Mouse (Mus musculus) hematopoietic stem cell, adult 5-6 weeks (primary cell): ENCODE measurements around the gene Fance. TPM values are rescaled to one million over a fixed set of nuclear protein-coding genes. Genes with fewer than 3 reads are reported as not detected.
"Not testable (repeated sequence)": the region's sequence is repeated elsewhere in the genome, so short reads cannot be mapped to it uniquely, and the experiment has no call there.

Experiments used
- ATAC-seq, 2 experiments: fragments of 125-278 bp in 1 of 2; replicated peaks in 1 of 2; 2 replicates each; pipeline ENCODE4 v1.8.0; 2016 to 2017; ENCODE audit warnings: inconsistent platforms in 2 of 2, mild to moderate bottlenecking in 2 of 2, moderate number of reproducible peaks in 2 of 2, low read depth in 1 of 2, moderate TSS enrichment in 1 of 2; ENCODE audit not compliant: low FRiP score in 2 of 2, poor library complexity in 2 of 2, severe bottlenecking in 2 of 2, insufficient read depth in 1 of 2, low TSS enrichment in 1 of 2
- total RNA-seq: library from RNA; stranded (forward); fragments of 172-1452, 232-1000 nt; gene quantifications from 2 replicates; pipeline ENCODE4 v1.2.3, GENCODE M21; 2017

Gene Fance
- total RNA-seq, 1 experiment from 2014 or later = 7.5 TPM

DNA sequence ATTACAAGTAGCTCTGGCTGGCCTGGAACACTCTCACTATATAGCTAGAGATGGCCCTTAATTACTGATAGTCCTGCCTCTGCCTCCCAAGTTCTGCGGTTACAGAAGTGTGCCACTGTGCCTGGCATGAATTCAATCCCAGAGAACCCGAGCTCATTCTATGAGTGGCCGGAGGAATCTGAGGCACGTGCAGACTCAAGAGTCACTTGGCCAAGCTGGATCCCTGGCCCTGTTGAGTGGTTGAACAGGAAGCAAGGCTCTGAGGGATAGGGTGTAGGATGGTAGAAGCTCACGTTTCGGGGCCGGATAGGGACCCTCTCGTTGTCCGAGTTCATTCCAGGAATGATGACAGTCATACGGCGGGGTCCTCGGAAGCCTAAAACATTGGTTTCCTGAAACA is 42.6 kb downstream of the Fance start:
- no peak for ATAC-seq

DNA sequence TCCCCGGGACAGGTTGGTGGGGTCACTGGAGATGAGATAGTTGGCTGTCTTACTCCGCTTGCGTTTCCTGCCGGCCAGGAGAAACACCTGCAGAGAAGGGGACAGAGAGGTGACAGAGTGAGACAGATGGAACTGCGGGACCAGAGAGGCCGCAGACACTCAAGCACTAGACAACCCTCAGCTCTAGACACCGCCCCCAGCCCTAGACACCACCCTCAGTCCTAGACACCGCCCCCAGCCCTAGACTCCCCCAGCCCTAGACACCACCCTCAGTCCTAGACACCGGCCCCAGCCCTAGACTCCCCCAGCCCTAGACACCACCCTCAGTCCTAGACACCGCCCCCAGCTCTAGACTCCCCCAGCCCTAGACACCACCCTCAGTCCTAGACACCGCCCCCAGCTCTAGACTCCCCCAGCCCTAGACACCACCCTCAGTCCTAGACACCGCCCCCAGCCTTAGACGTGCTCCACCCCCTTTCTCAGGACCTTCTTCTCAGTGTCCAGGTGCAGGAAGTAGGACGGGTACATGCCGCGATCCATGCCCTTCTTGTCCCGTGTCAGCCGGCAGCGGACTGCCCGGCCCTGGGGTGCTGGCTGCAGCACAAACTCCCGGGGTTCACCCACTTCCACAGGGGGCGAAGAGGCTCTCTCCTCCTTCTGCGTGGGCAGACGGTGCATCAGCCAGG is 45.4 kb downstream of the Fance start:
- not testable (repeated sequence) for ATAC-seq

DNA sequence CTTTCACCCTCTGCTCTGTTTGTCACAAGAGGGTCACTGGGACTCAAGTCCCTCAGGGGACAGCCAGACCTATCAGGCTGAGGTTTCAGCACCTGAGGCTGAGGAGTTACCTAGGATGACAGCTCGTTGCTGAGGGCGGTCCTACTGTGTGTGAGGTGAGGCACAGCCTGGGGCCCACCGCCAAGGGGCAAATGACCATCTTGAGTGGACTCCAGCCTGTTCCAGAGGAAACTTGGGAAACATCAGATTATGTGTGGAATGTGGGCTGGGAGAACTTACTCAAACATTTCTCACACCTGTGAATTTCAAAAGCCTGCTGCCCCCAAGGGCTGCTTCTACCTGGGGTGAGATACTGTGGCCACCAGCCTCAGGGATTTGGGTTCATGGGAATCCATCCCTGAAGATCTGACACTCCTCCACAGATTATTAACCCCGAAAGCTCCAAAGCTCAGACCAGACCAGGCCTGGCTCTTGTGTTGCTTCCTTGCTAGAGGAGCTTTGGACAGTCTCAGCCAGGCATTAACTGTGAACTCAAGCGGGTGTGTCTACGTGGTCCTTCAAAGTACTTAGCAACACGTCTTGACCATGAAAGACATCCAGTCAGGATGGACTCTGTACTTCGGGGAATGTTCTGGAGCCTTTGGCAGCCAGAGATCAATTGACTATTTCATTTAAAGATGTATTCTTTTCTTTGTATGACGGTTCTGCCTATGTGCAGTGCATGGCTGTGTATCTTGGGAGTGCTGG is 47.4 kb downstream of the Fance start:
- ATAC-seq = no peak

DNA sequence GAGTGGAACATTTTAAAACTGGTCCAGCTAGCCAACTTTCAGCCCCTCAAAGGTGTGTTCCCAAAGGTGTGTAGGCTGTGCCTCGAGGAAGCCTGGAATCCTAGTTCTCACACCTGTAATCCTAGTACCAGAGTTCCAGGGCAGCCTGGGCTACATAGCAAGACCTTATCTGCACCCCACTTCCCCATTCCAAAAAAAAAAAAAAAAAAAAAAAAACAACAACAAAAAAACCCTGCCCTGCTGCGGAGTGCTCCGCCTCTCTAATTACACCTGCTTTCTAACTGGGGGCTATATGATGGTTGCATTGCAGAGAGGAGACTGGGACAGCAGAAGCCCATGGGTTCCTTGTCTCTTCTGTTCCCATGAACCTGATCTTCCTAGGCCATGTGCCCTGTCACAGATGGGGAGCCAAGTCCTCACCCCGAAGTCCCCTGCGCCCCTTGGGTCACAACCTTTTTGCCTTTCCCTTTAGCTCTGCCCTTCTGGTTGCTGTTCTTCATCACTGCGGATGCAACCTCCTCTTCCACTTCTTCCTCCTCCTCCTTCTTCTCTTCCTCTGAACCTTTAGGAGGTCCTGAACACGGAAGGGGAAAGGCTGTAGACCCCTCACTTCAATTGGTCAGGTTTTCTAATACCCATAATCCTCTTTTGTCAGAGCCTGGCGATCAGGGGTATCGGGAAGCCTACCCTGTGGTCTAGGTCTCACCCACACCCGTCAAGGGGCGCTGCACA is 48.8 kb downstream of the Fance start:
- no peak for ATAC-seq

DNA sequence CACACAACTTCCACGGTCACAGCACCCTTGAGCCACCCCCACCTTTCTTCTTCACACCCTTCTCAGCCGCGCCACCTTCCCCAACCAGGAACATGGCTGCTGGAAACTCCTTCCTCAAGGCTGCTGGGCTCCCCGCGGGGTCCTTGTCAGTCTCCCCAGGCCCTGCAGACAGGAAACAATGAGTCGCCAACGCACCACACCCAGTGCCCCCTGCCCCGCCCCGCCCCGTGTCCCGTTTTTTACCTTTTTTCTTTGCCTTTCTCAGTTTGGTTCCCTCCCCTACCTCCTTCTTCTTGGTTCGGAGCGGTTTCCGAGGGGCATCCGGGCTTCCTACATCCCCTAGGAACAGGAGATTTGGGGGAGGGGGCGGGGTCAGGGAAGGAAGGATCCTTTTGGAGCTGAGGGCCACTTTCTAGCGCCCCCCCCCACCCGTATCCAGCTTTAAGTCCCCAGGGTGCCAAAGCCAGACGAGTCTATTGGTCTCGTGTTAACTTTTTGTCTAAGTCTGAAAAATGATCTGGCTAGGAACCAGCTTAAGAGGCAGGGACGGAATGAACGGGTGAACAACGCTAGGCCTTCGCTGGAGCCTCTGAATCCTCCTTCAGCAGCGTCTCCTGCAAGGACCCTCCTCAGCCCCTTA is 49.5 kb downstream of the Fance start:
- peak; percentile 24 to 25; a peak in 1 of 4 replicates for ATAC-seq

DNA sequence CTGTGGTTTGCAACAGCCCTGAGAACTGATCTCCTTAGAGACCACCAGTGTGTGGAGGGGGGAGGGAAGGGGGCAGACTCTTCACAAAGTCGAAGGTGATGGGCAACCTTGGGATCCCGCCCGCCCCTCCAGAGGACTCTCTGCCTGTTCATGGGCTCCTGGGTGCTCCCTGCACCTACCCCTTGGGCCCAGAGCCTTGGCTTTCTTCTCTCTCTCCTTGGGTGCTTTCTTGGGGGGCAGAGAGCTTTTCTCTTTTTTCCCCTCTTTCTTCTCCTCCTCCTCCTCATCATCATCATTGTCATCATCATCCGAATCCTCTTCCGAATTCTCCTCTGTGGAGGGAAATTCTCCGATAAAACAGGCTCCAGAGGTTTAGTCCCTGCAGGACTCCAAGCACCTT is 50.2 kb downstream of the Fance start:
- no peak for ATAC-seq

DNA sequence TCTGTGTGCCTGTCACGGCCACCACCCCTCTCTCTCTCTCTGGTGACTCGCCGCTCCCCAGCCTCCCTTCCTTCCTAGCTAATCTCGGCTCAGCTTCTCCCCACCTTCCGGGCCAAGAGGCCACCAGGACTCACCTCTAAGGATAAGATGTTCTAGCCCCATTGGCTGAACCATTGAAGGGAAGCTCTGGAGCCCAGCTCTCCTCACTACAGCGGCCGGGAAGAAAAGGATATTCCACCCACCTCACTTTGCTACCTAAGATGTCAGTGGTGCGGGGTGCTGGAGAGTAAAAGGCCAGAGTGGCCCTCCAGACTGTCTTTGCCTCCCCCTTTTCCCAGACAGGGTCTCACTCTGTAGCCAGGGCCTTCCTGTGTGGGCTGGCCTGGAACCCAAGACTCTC is 51.8 kb downstream of the Fance start, which contains the start of gene Tulp1:
Gene Tulp1 (minus strand): TSS at position 101 of the 400 bp plus-strand sequence.
- no peak for ATAC-seq

DNA sequence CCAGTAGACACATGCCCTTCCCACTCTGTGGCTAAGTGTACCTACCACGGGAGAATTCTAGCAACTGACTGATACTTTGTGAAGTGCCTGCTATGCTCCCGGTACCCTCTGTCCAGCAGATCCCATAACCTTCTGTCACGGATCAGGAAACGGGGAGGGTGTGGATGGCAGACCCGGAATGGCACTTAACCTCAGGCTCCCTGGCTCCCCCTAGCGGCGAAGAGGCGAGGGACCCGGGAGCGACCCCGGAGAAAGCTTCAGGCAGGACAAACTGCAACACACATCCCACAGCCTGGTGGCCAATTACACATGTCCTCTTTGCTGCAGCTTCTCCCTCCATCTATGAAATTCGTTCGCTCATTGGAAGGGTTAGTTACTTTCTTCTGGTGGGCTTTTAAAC is 55.1 kb downstream of the Fance start:
- ATAC-seq = peak; percentile 71 to 76

DNA sequence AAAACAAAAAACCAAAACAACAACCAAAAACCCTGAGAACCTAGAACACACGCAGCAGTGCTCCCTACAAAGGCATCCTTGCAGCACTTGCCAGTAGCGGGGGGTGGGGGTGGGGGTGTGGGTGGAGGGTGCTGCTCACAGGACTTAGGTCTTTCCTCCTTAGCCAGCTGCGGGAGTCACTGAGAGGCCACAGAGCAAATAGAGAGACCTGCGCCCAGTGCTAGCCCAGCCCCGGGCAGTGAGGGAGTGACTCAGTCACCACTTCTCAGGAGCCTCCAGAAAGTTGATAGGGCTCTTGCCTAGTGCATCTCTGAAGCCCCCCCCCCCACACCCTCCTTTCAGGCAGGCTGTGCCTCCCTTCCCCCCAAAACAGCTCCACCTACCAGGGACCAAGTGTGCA is 55.7 kb downstream of the Fance start:
- no peak for ATAC-seq

DNA sequence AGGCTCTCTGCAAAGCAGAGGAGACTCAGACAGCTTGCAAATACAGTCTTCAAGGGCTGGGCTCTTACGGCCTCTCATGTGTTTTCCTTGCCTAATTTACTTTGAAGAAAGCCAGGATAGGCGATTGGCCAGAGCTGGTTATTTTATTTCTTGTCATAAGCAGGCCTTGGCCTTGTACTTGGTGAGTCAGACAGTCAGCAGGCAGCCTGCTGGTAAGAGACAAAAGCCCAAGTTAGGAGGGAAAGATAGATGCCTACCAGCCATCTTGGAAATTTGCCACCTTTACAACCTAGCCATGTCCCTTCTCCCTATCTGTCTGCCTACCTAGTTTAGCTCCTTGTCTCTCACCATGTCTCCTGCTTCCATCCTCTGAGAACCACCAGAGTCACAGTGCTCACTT is 58.0 kb downstream of the Fance start:
- no peak for ATAC-seq

DNA sequence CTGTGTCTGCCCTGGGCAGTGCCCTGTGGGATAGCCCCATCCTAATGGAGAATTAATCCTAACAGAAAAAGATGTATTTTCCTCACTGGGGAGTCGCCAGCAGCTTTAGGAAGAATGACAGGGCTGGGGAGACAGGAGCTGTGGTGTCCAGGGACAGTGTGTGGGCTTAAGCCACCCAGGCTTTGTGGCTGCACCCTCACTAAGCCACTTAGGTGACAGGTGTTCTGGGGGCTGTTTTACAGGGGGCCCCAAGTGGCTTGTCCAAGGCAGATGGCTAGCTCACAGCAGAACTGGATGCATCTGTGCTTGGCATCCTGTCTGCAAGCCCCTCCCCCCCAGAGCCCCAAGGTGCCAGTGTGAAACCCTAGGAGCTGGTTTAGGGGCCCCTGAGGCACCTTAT is 58.6 kb downstream of the Fance start:
- ATAC-seq = no peak

DNA sequence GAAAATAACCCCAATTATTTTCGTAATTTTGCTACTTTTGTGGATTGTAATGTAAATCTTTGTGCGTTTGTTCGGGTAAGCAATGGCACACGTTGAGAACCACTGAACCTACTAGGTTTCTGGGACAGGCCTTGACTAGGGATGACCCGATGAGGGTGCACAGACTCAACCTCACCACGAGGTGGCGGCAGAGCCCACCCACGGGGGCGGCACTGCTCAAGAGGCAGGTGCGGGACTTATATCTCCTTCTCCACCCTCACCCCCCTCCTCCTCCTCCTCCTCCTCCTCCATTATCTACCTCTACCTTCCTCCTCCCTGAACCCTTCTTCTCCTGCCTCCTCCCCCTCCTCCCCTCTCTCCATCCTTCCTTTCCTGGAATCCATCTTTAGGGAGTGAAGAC is 60.5 kb downstream of the Fance start:
- ATAC-seq = peak; percentile 60 to 71; a peak in 3 of 4 replicates

DNA sequence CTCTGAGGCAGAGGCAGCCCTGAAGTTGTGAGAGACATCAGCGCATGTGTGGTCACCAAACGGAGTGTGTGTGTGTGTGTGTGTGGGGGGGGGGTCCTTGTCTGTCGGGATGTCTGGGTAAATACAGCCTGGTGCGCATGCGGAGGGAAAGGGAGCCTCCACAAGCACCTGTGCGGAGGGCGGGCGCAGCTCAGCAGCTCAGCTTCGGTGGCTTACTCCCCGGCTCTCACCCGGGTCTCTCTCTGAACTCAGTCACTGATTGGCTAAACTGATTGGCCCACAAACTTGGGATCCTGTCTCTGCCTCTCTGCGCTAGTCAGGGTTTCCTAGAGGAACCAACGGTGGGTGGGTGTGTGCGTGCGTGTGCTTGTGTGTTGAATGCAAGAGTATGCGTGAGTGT is 61.2 kb downstream of the Fance start:
- peak in 1 of 2 experiments; percentile 11; a peak in 1 of 4 replicates for ATAC-seq

DNA sequence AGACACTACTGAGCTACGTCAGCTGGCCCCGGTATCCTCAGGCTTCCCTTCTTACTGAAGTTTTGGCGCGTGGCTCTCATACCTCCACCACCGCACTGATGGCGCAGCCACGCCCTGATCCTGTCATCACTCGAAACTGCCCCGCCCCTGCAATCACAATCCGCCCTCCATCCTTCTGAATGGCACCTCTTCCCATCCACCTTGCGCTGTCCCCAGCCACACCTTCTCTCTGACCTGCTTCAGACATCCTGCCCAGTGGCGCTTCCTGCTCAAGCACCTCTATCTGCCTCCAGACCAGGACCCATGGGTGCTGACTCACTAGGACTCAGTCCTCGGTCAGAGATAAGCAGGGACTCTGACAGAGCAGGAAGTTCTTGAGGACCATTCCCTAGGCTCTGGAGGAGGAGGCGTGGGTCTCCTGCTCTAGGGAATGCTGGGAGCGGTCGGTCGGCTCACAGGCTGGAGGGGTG is 62.3 kb downstream of the Fance start:
- ATAC-seq = peak; percentile 40 to 46; a peak in 3 of 4 replicates
